Mouse (Mus musculus) megakaryocyte, embryonic 14.5 days (primary cell): ENCODE measurements around the gene Hand2.

Experiments used
- FLI1 ChIP-seq: IDR thresholded peaks from 2 replicates; pipeline ENCODE4 v1.6.1; 2012; ENCODE audit warnings: low read length, inconsistent platforms, mixed read lengths
- GATA1 ChIP-seq: IDR thresholded peaks from 3 replicates; pipeline ENCODE4 v1.6.1; 2012; ENCODE audit warnings: mixed read lengths, low read length, inconsistent platforms, borderline replicate concordance

DNA sequence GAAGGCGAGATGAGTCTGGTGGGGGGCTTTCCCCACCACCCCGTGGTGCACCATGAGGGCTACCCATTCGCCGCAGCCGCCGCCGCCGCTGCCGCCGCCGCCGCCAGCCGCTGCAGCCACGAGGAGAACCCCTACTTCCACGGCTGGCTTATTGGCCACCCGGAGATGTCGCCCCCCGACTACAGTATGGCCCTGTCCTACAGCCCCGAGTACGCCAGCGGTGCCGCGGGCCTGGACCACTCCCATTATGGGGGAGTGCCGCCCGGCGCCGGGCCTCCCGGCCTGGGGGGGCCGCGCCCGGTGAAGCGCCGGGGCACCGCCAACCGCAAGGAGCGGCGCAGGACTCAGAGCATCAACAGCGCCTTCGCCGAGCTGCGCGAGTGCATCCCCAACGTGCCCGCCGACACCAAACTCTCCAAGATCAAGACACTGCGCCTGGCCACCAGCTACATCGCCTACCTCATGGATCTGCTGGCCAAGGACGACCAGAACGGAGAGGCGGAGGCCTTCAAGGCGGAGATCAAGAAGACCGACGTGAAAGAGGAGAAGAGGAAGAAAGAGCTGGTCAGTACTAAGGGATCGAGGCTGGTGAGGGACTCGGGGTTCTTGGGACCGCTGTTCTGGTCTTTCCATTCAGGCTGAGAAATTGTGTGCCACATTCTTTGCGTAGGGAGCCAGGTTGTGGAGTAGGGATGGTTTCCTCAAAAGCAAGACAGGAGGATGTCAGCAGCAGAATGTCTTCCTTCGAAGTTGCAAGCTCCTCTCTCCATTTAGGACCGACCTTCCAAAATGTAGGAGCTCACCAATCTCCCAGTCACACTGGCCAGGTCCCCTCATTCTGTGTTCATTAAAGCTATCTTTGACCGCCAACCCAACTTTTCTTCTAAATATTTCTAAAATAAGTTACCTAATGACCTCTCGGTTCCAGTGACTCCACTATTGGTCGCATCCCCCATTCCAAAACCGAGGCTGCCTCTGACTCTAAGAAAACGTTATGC lies 1.4 kb downstream of the Hand2 start:
- TF ChIP-seq GATA1 (no peak), FLI1 (no peak)
